Mouse (Mus musculus): Measurements from ENCODE around the gene Ccdc69.

DNA sequence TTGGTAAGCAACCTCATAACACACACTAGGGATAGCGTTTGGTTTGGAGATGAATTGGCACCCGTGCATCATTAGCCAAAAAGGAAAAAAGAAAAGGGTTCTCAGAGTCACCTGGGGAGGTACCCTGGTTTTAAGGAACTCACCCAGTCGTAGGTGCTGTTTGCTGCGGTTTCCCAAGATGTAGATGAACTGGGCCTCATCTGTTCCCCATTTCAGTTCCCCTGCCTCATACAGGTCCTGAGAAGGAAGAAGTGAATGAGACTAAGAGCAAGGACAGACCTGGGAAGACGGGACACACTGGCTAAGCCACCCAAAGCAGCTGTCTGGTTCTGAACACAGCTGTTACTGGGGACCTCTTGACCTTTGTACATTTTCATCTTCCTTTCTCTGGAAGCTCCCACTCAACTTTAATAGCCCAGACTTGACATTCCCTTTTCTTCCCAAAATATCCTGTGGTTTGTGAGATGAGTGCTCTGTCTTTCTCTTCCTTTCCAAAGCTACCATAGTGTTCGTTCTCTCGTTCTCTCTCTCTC lies 72.9 kb downstream of the Ccdc69 start:
- TF ChIP-seq POLR2A (IDR thresholded peaks at IDR 0.05; ENCODE audit: low read depth, low read length) (no peak), CTCF (conservative IDR thresholded peaks at IDR 0.05; ENCODE audit: insufficient read depth, insufficient read length, low read depth, low read length) (no peak)

All from kidney, adult 2 months (tissue).